Mouse (Mus musculus) myocyte (in vitro differentiated cells): ENCODE results near the gene Iqsec3. TPM values are rescaled to one million over a fixed set of nuclear protein-coding genes. Genes with fewer than 3 reads are reported as not detected.

Experiments used
- H3K27me3 ChIP-seq: one replicate; pipeline ENCODE4 v1.6.1; 2011; ENCODE audit not compliant: control insufficient read depth, insufficient read depth, insufficient read length
- H3K36me3 ChIP-seq: one replicate; pipeline ENCODE4 v1.6.1; 2011; ENCODE audit not compliant: control insufficient read depth, insufficient read depth
- H3K4me2 ChIP-seq: one replicate; pipeline ENCODE4 v1.6.1; 2011; ENCODE audit warnings: low read depth, control low read depth
- H3K4me3 ChIP-seq: one replicate; pipeline ENCODE4 v1.5.1; 2011; ENCODE audit warnings: mild to moderate bottlenecking, control low read depth, moderate library complexity
- H3K79me2 ChIP-seq: one replicate; pipeline ENCODE4 v1.6.1; 2011; ENCODE audit not compliant: control insufficient read depth, insufficient read depth
- H3ac ChIP-seq: one replicate; pipeline ENCODE4 v1.6.1; 2011; ENCODE audit not compliant: control insufficient read depth, insufficient read length
- CEBPB ChIP-seq: IDR thresholded peaks from 2 replicates; pipeline ENCODE4 v1.6.1; 2011; ENCODE audit warnings: mild to moderate bottlenecking, moderate library complexity; ENCODE audit not compliant: poor library complexity, insufficient read depth, severe bottlenecking
- E2F4 ChIP-seq: IDR thresholded peaks from one replicate; pipeline ENCODE4 v1.6.1; 2011; ENCODE audit warnings: mild to moderate bottlenecking, control low read depth, moderate library complexity; ENCODE audit not compliant: insufficient read depth
- MAX ChIP-seq: IDR thresholded peaks from one replicate; pipeline ENCODE4 v1.6.1; 2011; ENCODE audit warnings: low read depth, mild to moderate bottlenecking, control low read depth
- MYOD1 ChIP-seq, 3 experiments: IDR thresholded peaks; one replicate each; pipeline ENCODE4 v1.6.1; 2011; ENCODE audit warnings: control low read depth in 2 of 3, low read depth in 2 of 3, mild to moderate bottlenecking in 2 of 3, moderate library complexity in 1 of 3; ENCODE audit not compliant: insufficient read length in 2 of 3, control insufficient read depth in 1 of 3
- MYOG ChIP-seq, 3 experiments: IDR thresholded peaks; one replicate each; pipeline ENCODE4 v1.6.1; 2011; ENCODE audit warnings: control low read depth in 2 of 3, low read depth in 2 of 3, mild to moderate bottlenecking in 2 of 3; ENCODE audit not compliant: insufficient read length in 2 of 3, control insufficient read depth in 1 of 3, insufficient read depth in 1 of 3
- POLR2A ChIP-seq: IDR thresholded peaks from one replicate; pipeline ENCODE4 v1.6.1; 2011; ENCODE audit warnings: low read depth, mild to moderate bottlenecking, control low read depth, moderate library complexity; ENCODE audit not compliant: insufficient read length
- POLR2AphosphoS2 ChIP-seq: IDR thresholded peaks from one replicate; pipeline ENCODE4 v1.6.1; 2011; ENCODE audit warnings: low read depth, control low read depth; ENCODE audit not compliant: insufficient read length
- REST ChIP-seq: IDR thresholded peaks from one replicate; pipeline ENCODE4 v1.6.1; 2011; ENCODE audit warnings: mild to moderate bottlenecking, control low read depth, moderate library complexity; ENCODE audit not compliant: insufficient read depth, insufficient read length
- SRF ChIP-seq: IDR thresholded peaks from one replicate; pipeline ENCODE4 v1.6.1; 2011; ENCODE audit warnings: low read depth; ENCODE audit not compliant: control insufficient read depth, insufficient read length
- TCF12 ChIP-seq: IDR thresholded peaks from one replicate; pipeline ENCODE4 v1.6.1; 2011; ENCODE audit warnings: mild to moderate bottlenecking, control low read depth; ENCODE audit not compliant: poor library complexity, insufficient read depth, severe bottlenecking
- TCF3 ChIP-seq: IDR thresholded peaks from one replicate; pipeline ENCODE4 v1.6.1; 2011; ENCODE audit warnings: low read depth, control low read depth; ENCODE audit not compliant: insufficient read length
- USF1 ChIP-seq: IDR thresholded peaks from one replicate; pipeline ENCODE4 v1.6.1; 2011; ENCODE audit warnings: low read depth, mild to moderate bottlenecking, control low read depth, moderate library complexity
- polyA plus RNA-seq: library from polyadenylated mRNA; unstranded; fragments of >200 nt; fragmentation: generic; extraction: Trizol; gene quantifications from one replicate; pipeline ENCODE4 v1.2.1, GENCODE M21; 2012; ENCODE audit warnings: missing spikeins

Gene Iqsec3
- polyA plus RNA-seq, 1 experiment = 0.25 TPM

DNA sequence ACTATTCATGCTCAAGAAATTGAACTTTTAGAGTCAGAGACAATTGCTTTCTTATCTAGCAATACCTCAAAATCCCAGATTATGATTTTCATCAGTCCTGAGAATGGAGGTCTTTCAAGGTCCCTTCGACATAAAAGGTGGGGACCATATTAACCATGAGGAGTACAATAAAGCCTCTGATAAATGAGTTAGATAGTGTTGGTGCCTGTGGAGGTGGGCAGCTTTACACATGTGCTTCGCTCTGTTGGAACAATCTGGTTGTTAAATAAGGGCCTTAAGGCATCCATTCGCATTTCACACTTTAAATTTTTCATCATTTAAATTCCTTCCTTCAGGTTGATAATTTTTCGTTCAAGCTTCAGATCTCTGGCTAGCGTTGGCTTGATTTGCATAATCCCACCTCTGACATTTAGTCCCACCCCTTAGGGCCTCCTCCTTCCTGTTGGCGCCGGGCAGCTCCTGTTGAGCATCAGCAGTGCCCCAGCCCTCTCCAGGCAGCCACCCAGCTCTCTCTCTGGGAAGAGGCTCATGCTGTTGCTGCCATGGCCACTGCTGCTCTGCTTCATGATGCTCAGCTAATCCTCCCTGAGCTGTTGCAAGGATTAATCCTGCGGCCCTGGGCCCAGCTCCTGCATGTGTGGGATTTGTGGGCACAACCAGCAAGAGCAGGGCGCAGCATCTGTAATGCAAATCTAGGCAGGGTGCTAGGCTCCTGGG is 25.5 kb upstream of the Iqsec3 start:
- Histone ChIP-seq H3K4me2 (no peak overlapping the region), H3K79me2 (no peaks in the 10 kb centered on the region), H3K36me3 (no peaks in the 10 kb centered on the region)

DNA sequence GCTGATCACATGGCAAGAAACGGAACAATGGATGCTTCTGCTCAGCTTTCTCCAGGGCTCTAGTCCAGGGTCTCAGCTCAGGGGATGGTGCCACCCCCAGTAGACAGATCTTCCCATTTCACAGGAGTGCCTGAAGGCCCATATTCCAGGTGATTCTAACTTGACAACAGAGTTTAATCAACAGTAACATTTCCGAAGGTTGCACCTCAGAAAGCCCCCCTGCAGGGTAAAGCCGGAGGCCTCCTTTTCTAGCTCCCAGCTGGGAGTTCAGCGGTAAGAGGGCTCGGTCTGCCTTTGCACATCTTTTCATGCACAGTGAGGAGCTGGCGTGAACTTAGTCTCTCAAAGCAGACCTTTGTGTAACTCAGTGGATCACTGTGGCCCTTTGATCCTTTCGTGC is 22.1 kb upstream of the Iqsec3 start:
- Histone ChIP-seq H3K4me3 (no peak overlapping the region), H3K27me3 (no peaks in the 10 kb centered on the region), H3K36me3 (no peaks in the 10 kb centered on the region), H3K79me2 (no peaks in the 10 kb centered on the region), H3ac (no peak overlapping the region), H3K4me2 (no peak overlapping the region)
- TF ChIP-seq CEBPB (no peak), POLR2AphosphoS2 (no peak), MYOG (IDR thresholded peaks at IDR 0.05; ENCODE audit: control insufficient read depth in 1 of 3, insufficient read depth in 1 of 3, insufficient read length in 2 of 3, low read depth in 2 of 3) (no peak), SRF (no peak), USF1 (no peak), MYOD1 (IDR thresholded peaks at IDR 0.05; ENCODE audit: control insufficient read depth in 1 of 3, insufficient read length in 2 of 3, low read depth in 2 of 3) (no peak), REST (no peak), E2F4 (no peak), POLR2A (no peak), MAX (no peak), TCF12 (no peak), TCF3 (no peak)

More for the DNA sequence above, 25.5 kb upstream of the Iqsec3 start:
- H3K4me3 ChIP-seq = no peak overlapping the region
- H3ac ChIP-seq = no peak overlapping the region
- TF ChIP-seq REST (no peak), MYOD1 (IDR thresholded peaks at IDR 0.05; ENCODE audit: control insufficient read depth in 1 of 3, insufficient read length in 2 of 3, low read depth in 2 of 3) (no peak), TCF12 (no peak), SRF (no peak), POLR2A (no peak), USF1 (no peak), POLR2AphosphoS2 (no peak), TCF3 (no peak), E2F4 (no peak), MYOG (IDR thresholded peaks at IDR 0.05; ENCODE audit: control insufficient read depth in 1 of 3, insufficient read depth in 1 of 3, insufficient read length in 2 of 3, low read depth in 2 of 3) (no peak), CEBPB (no peak), MAX (no peak)
- H3K27me3 ChIP-seq = no peaks in the 10 kb centered on the region

DNA sequence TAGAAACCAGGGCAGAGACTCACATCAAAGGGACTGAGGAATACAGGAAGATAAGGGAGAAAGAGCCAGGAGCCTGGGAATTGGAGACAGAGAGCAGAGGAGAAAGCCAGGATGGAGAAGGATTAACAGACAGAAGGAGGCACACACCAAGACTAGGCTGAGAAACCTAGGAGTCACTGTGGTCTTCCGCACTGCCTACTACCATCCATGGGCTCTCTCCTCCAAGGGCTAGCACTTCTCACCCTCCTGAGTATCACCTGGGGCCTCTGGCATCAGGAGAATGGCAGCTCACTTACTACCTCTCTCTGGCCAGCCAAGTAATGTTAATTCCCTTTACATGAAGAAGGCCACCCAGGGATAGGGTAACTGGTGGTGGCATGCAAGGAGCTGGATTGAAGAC is 21.5 kb upstream of the Iqsec3 start:
- H3K4me2 ChIP-seq = no peak overlapping the region
- H3K36me3 ChIP-seq = no peaks in the 10 kb centered on the region
- H3K4me3 ChIP-seq = no peak overlapping the region
- no peak overlapping the region for H3ac ChIP-seq
- no peaks in the 10 kb centered on the region for H3K79me2 ChIP-seq
- no peak for TF ChIP-seq USF1
- TF ChIP-seq MAX = no peak
- no peak for TF ChIP-seq CEBPB
- no peak for TF ChIP-seq POLR2AphosphoS2
- no peak for TF ChIP-seq MYOD1 (IDR thresholded peaks at IDR 0.05; ENCODE audit: control insufficient read depth in 1 of 3, insufficient read length in 2 of 3, low read depth in 2 of 3)
- TF ChIP-seq TCF3 = no peak
- TF ChIP-seq MYOG (IDR thresholded peaks at IDR 0.05; ENCODE audit: control insufficient read depth in 1 of 3, insufficient read depth in 1 of 3, insufficient read length in 2 of 3, low read depth in 2 of 3) = no peak
- no peaks in the 10 kb centered on the region for H3K27me3 ChIP-seq

DNA sequence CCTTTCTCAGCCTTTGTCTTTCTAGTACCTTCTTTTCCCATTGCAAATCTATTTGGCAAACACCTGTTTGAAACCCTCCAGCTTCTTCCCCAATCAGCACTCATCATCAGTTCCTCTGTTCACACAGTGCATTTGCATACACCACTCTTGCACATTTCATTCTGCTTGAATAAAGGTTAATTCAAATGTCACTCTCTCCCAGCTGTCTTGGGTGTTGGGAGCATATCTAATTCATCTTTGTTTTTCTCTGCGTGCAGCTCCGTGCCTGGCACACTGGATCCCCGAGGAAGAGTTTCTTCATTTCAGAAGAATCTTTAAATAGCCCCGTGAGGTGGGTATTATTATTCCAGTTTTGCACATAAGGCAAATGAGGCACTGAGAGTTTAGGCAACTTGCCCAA is 20.8 kb upstream of the Iqsec3 start:
- no peaks in the 10 kb centered on the region for H3K27me3 ChIP-seq
- no peaks in the 10 kb centered on the region for H3K79me2 ChIP-seq
- no peak overlapping the region for H3ac ChIP-seq
- TF ChIP-seq MYOG (IDR thresholded peaks at IDR 0.05; ENCODE audit: control insufficient read depth in 1 of 3, insufficient read depth in 1 of 3, insufficient read length in 2 of 3, low read depth in 2 of 3) = no peak
- no peak overlapping the region for H3K4me2 ChIP-seq
- no peaks in the 10 kb centered on the region for H3K36me3 ChIP-seq
- H3K4me3 ChIP-seq = no peak overlapping the region

DNA sequence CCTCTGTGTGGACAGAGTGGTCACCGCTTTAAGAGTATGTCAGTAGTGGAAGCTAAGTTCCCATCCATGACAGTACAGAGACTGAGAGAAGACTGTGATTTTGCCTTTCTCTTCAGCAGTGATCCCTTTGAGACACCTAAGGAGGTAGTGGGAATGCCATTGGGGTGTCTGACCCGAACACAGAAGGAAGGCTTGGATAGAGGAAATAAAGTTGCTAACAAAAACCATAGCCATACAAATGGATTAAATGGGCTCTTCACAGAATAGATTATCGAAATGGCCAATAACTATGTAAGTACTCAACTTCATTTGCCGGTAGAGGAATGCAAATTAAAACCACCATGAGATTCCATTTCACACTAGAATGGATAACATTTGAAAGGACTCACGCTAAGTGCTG is 17.9 kb upstream of the Iqsec3 start:
- H3K27me3 ChIP-seq = no peaks in the 10 kb centered on the region
- H3K79me2 ChIP-seq = no peaks in the 10 kb centered on the region
- H3ac ChIP-seq = no peak overlapping the region
- H3K4me3 ChIP-seq = no peak overlapping the region
- H3K4me2 ChIP-seq = no peak overlapping the region
- H3K36me3 ChIP-seq = no peaks in the 10 kb centered on the region
- TF ChIP-seq MYOD1 (IDR thresholded peaks at IDR 0.05; ENCODE audit: control insufficient read depth in 1 of 3, insufficient read length in 2 of 3, low read depth in 2 of 3) (no peak), USF1 (no peak), E2F4 (no peak)
